Mouse (Mus musculus): ENCODE results near the gene Ext2. TPM values are rescaled to one million over a fixed set of nuclear protein-coding genes. Genes with fewer than 3 reads are reported as not detected.

Ext2 gene
- polyA plus RNA-seq, 1 experiment from 2014 or later = 93.6 TPM

GRCm38 (mm10) chr2:93849505-93850089 is 27.2 kb upstream of the Ext2 start, which contains the start of gene Accs:
Gene Accs, minus strand, starts transcription at chr2:93849943.
- Histone ChIP-seq H3K9ac (ENCODE audit: low read length) (peak within 1 kb of the TSS; percentile 84), H3K4me3 (replicated peaks; ENCODE audit: low read length) (peak within 1 kb of the TSS; percentile 57), H3K9me3 (replicated peaks; ENCODE audit: control insufficient read depth, low read length) (no peaks in the 10 kb centered on the region), H3K36me3 (ENCODE audit: control insufficient read depth, insufficient read depth, low read length) (no peaks in the 10 kb centered on the region), H3K4me1 (ENCODE audit: control insufficient read depth, insufficient read depth, low read length) (peaks cover 12% of the 10 kb centered on the region), H3K4me2 (ENCODE audit: low read depth, low read length) (peak within 1 kb of the TSS; percentile 88), H3K27me3 (ENCODE audit: control insufficient read depth, insufficient read depth, low read length) (no peaks in the 10 kb centered on the region), H3K27ac (ENCODE audit: low read length) (peak within 1 kb of the TSS; percentile 85)
- WGBS = 1% methylated on average over 28 of the region's 28 CpGs
- peak; percentile 82 for ATAC-seq (ENCODE audit: insufficient read depth, low FRiP score)

GRCm38 (mm10) chr2:93841349-93841748 is 19.0 kb upstream of the Ext2 start:
- no peak overlapping the region for H3K4me2 ChIP-seq (ENCODE audit: low read depth, low read length)
- H3K4me3 ChIP-seq (replicated peaks; ENCODE audit: low read length) = no peak overlapping the region
- 90% methylated on average over 3 of the region's 3 CpGs for WGBS
- peaks cover 20% of the 10 kb centered on the region for H3K36me3 ChIP-seq (ENCODE audit: control insufficient read depth, insufficient read depth, low read length)
- no peaks in the 10 kb centered on the region for H3K27me3 ChIP-seq (ENCODE audit: control insufficient read depth, insufficient read depth, low read length)
- ATAC-seq (ENCODE audit: insufficient read depth, low FRiP score) = no peak
- no peak overlapping the region for H3K9ac ChIP-seq (ENCODE audit: low read length)
- H3K4me1 ChIP-seq (ENCODE audit: control insufficient read depth, insufficient read depth, low read length) = no peaks in the 10 kb centered on the region
- H3K9me3 ChIP-seq (replicated peaks; ENCODE audit: control insufficient read depth, low read length) = no peaks in the 10 kb centered on the region
- no peak overlapping the region for H3K27ac ChIP-seq (ENCODE audit: low read length)

GRCm38 (mm10) chr2:93840109-93840508 is 17.7 kb upstream of the Ext2 start:
- no peak for ATAC-seq (ENCODE audit: insufficient read depth, low FRiP score)
- Histone ChIP-seq H3K27me3 (ENCODE audit: control insufficient read depth, insufficient read depth, low read length) (no peaks in the 10 kb centered on the region), H3K4me3 (replicated peaks; ENCODE audit: low read length) (no peak overlapping the region), H3K4me1 (ENCODE audit: control insufficient read depth, insufficient read depth, low read length) (no peaks in the 10 kb centered on the region), H3K36me3 (ENCODE audit: control insufficient read depth, insufficient read depth, low read length) (peaks cover 20% of the 10 kb centered on the region), H3K9me3 (replicated peaks; ENCODE audit: control insufficient read depth, low read length) (no peaks in the 10 kb centered on the region), H3K27ac (ENCODE audit: low read length) (no peak overlapping the region), H3K9ac (ENCODE audit: low read length) (no peak overlapping the region), H3K4me2 (ENCODE audit: low read depth, low read length) (no peak overlapping the region)
- 85% methylated on average over 6 of the region's 6 CpGs for WGBS

GRCm38 (mm10) chr2:93838931-93839330 is 16.6 kb upstream of the Ext2 start:
- no peak overlapping the region for H3K4me2 ChIP-seq (ENCODE audit: low read depth, low read length)
- H3K9ac ChIP-seq (ENCODE audit: low read length) = no peak overlapping the region
- ATAC-seq (ENCODE audit: insufficient read depth, low FRiP score) = no peak
- H3K9me3 ChIP-seq (replicated peaks; ENCODE audit: control insufficient read depth, low read length) = no peaks in the 10 kb centered on the region
- 88% methylated on average over 4 of the region's 4 CpGs for WGBS
- H3K4me1 ChIP-seq (ENCODE audit: control insufficient read depth, insufficient read depth, low read length) = no peaks in the 10 kb centered on the region
- no peaks in the 10 kb centered on the region for H3K27me3 ChIP-seq (ENCODE audit: control insufficient read depth, insufficient read depth, low read length)
- H3K27ac ChIP-seq (ENCODE audit: low read length) = no peak overlapping the region
- H3K36me3 ChIP-seq (ENCODE audit: control insufficient read depth, insufficient read depth, low read length) = peaks cover 16% of the 10 kb centered on the region
- H3K4me3 ChIP-seq (replicated peaks; ENCODE audit: low read length) = no peak overlapping the region

- Histone ChIP-seq H3K4me1 (ENCODE audit: control insufficient read depth, insufficient read depth, low read length) (no peaks in the 10 kb centered on the region), H3K4me2 (ENCODE audit: low read depth, low read length) (no peak overlapping the region), H3K9ac (ENCODE audit: low read length) (no peak overlapping the region), H3K27ac (ENCODE audit: low read length) (no peak overlapping the region), H3K9me3 (replicated peaks; ENCODE audit: control insufficient read depth, low read length) (no peaks in the 10 kb centered on the region), H3K4me3 (replicated peaks; ENCODE audit: low read length) (no peak overlapping the region), H3K36me3 (ENCODE audit: control insufficient read depth, insufficient read depth, low read length) (peaks cover 9% of the 10 kb centered on the region; the same call in 1 of the 2 replicates), H3K27me3 (ENCODE audit: control insufficient read depth, insufficient read depth, low read length) (no peaks in the 10 kb centered on the region)
- 68% methylated on average over 13 of the region's 13 CpGs for WGBS
- ATAC-seq (ENCODE audit: insufficient read depth, low FRiP score) = no peak
Observed at GRCm38 (mm10) chr2:93836232-93836785, 13.9 kb upstream of the Ext2 start.

GRCm38 (mm10) chr2:93835596-93835995 is 13.2 kb upstream of the Ext2 start:
- no peak overlapping the region for H3K9ac ChIP-seq (ENCODE audit: low read length)
- ATAC-seq (ENCODE audit: insufficient read depth, low FRiP score) = no peak
- no peak overlapping the region for H3K4me2 ChIP-seq (ENCODE audit: low read depth, low read length)
- no peaks in the 10 kb centered on the region for H3K27me3 ChIP-seq (ENCODE audit: control insufficient read depth, insufficient read depth, low read length)
- no peak overlapping the region for H3K4me3 ChIP-seq (replicated peaks; ENCODE audit: low read length)
- H3K4me1 ChIP-seq (ENCODE audit: control insufficient read depth, insufficient read depth, low read length) = no peaks in the 10 kb centered on the region
- H3K9me3 ChIP-seq (replicated peaks; ENCODE audit: control insufficient read depth, low read length) = no peaks in the 10 kb centered on the region
- no peak overlapping the region for H3K27ac ChIP-seq (ENCODE audit: low read length)
- 73% methylated on average over 11 of the region's 11 CpGs for WGBS
- H3K36me3 ChIP-seq (ENCODE audit: control insufficient read depth, insufficient read depth, low read length) = peaks cover 6% of the 10 kb centered on the region; the same call in 1 of the 2 replicates

GRCm38 (mm10) chr2:93823519-93823918 is 1.2 kb upstream of the Ext2 start:
- H3K4me2 ChIP-seq (ENCODE audit: low read depth, low read length) = no peak overlapping the region
- no peak overlapping the region for H3K27ac ChIP-seq (ENCODE audit: low read length)
- no peak for ATAC-seq (ENCODE audit: insufficient read depth, low FRiP score)
- WGBS = 17% methylated on average over 8 of the region's 8 CpGs
- no peaks in the 10 kb centered on the region for H3K9me3 ChIP-seq (replicated peaks; ENCODE audit: control insufficient read depth, low read length)
- peaks cover 9% of the 10 kb centered on the region for H3K4me1 ChIP-seq (ENCODE audit: control insufficient read depth, insufficient read depth, low read length)
- H3K27me3 ChIP-seq (ENCODE audit: control insufficient read depth, insufficient read depth, low read length) = no peaks in the 10 kb centered on the region
- H3K36me3 ChIP-seq (ENCODE audit: control insufficient read depth, insufficient read depth, low read length) = no peaks in the 10 kb centered on the region
- H3K4me3 ChIP-seq (replicated peaks; ENCODE audit: low read length) = no peak overlapping the region
- no peak overlapping the region for H3K9ac ChIP-seq (ENCODE audit: low read length)

- H3K4me1 ChIP-seq (ENCODE audit: control insufficient read depth, insufficient read depth, low read length) = peaks cover 9% of the 10 kb centered on the region
- no peak for ATAC-seq (ENCODE audit: insufficient read depth, low FRiP score)
- no peak overlapping the region for H3K27ac ChIP-seq (ENCODE audit: low read length)
- no peaks in the 10 kb centered on the region for H3K9me3 ChIP-seq (replicated peaks; ENCODE audit: control insufficient read depth, low read length)
- H3K36me3 ChIP-seq (ENCODE audit: control insufficient read depth, insufficient read depth, low read length) = 0 out of 2 replicates have a peak, but pooled peaks cover 4% of the 10 kb centered on the region
- H3K4me2 ChIP-seq (ENCODE audit: low read depth, low read length) = no peak overlapping the region
- no peak overlapping the region for H3K4me3 ChIP-seq (replicated peaks; ENCODE audit: low read length)
- H3K27me3 ChIP-seq (ENCODE audit: control insufficient read depth, insufficient read depth, low read length) = no peaks in the 10 kb centered on the region
- WGBS = 87% methylated on average over 5 of the region's 5 CpGs
- H3K9ac ChIP-seq (ENCODE audit: low read length) = no peak overlapping the region
Observed at GRCm38 (mm10) chr2:93817791-93818190, 4.6 kb downstream of the Ext2 start.

- WGBS = 91% methylated on average over 22 of the region's 22 CpGs
- Histone ChIP-seq H3K9me3 (replicated peaks; ENCODE audit: control insufficient read depth, low read length) (no peaks in the 10 kb centered on the region), H3K27ac (ENCODE audit: low read length) (no peak overlapping the region), H3K4me3 (replicated peaks; ENCODE audit: low read length) (no peak overlapping the region), H3K9ac (ENCODE audit: low read length) (no peak overlapping the region), H3K4me1 (ENCODE audit: control insufficient read depth, insufficient read depth, low read length) (no peaks in the 10 kb centered on the region), H3K4me2 (ENCODE audit: low read depth, low read length) (no peak overlapping the region), H3K27me3 (ENCODE audit: control insufficient read depth, insufficient read depth, low read length) (no peaks in the 10 kb centered on the region), H3K36me3 (ENCODE audit: control insufficient read depth, insufficient read depth, low read length) (0 out of 2 replicates have a peak, but pooled peaks cover 7% of the 10 kb centered on the region)
- ATAC-seq (ENCODE audit: insufficient read depth, low FRiP score) = no peak
Observed at GRCm38 (mm10) chr2:93813343-93813742, 9.0 kb downstream of the Ext2 start.

All from stomach, embryonic 16.5 days (tissue).